ENCODE assay signal across 11 mouse cellular contexts in the genomic region with DNA sequence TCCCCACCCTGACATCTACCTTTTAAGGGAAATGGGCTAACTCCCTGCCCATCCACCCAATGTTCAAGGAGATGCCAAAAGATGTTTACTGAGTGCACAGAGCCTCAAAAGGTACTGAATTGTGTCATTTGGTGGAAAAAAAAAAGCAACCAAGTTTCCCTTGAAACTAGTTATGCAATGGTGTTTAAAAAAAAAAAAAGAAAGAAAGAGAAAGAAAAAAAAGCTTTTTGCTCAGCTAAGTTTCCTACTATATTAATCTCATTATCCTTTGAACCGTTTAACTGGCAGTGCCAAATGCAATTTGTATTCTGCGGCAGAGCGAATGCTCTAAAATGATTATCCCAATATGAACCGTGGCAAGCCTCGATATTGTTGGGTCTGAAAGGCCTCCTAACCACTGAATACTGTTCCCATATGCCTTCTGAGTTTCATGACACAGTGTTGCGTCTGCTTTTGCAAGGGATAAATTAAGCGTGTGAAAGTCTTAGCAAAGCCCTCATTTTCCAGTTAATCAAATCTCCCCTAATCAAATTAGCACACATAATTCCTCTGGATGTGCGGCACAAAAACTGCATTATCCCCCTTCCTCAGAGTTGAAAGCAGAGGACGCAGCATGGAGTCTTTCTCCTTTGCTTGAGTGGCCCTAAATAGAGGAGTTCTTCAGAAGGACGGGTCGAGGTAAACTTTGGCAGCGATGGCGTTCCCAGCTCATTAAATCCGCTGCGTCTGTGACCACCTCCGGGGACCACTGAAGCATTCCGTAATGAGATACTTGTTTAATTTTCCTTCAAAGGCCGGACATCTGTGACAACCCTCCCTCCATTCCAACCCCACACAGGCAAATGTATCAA.
A peak's percentile ranks its signal among the peaks of the same experiment; 100 is the strongest.
DNase-seq lines count a peak whose midpoint lies in the region; ATAC-seq and TF ChIP-seq lines count a peak whose summit lies in the region.
"Had no signal": no experiment of that assay in that cellular context is flagged by ENCODE, and none has a peak within 500 bp of the region (broad histone marks: within the 10 kb centered on the region; RNA-seq: fewer than 3 reads in every experiment).

No protein-coding gene starts in this region.

- intact Hi-C loops in left cerebral cortex, adult 2 months (cut with DNase I): no loop called here

- peaks cover 82% of the 10 kb centered on the region for H3K4me1 ChIP-seq in forebrain, embryonic 13.5 days
- H3K4me1 ChIP-seq in midbrain, embryonic 10.5 days: peaks cover 88% of the 10 kb centered on the region
- peaks cover 42% of the 10 kb centered on the region for H3K4me1 ChIP-seq in heart, embryonic 10.5 days
- H3K4me1 ChIP-seq in cerebellum, adult 2 months (ENCODE audit: control insufficient read depth, insufficient read depth, low read length): peaks cover 20% of the 10 kb centered on the region

- H3K4me3 ChIP-seq in left cerebral cortex, adult 2 months: no peak overlapping the region
- no peak overlapping the region for H3K4me3 ChIP-seq in forebrain, embryonic 13.5 days
- H3K4me3 ChIP-seq in midbrain, embryonic 10.5 days: no peak overlapping the region
- H3K4me3 ChIP-seq in heart, embryonic 10.5 days: no peak overlapping the region
- no peak overlapping the region for H3K4me3 ChIP-seq in cerebellum, adult 2 months (replicated peaks; ENCODE audit: insufficient read depth, low read depth, low read length)

- ATAC-seq in forebrain, embryonic 13.5 days: peak; percentile 74

- TF ChIP-seq POLR2A in cerebellum, adult 2 months (IDR thresholded peaks at IDR 0.05; ENCODE audit: borderline replicate concordance, insufficient read depth, low read length): no peak

- no peak overlapping the region for H3K4me2 ChIP-seq in forebrain, embryonic 13.5 days

- H3K36me3 ChIP-seq in forebrain, embryonic 13.5 days (ENCODE audit: poor library complexity, severe bottlenecking): no peaks in the 10 kb centered on the region
- no peaks in the 10 kb centered on the region for H3K36me3 ChIP-seq in midbrain, embryonic 10.5 days
- H3K36me3 ChIP-seq in heart, embryonic 10.5 days: no peaks in the 10 kb centered on the region

- 3% methylated on average over 18 of the region's 18 CpGs for WGBS in forebrain, embryonic 13.5 days
- 11% methylated on average over 18 of the region's 18 CpGs for WGBS in midbrain, embryonic 10.5 days
- WGBS in heart, embryonic 10.5 days: 88% methylated on average over 18 of the region's 18 CpGs
- 89% methylated on average over 18 of the region's 18 CpGs for WGBS in cerebellum, adult 2 months

- TF ChIP-seq CTCF in left cerebral cortex, adult 2 months (IDR thresholded peaks at IDR 0.05): no peak
- no peak for TF ChIP-seq CTCF in cerebellum, adult 2 months (IDR thresholded peaks at IDR 0.05; ENCODE audit: borderline replicate concordance, insufficient read depth, low read depth, low read length)

- H3K9me3 ChIP-seq in forebrain, embryonic 13.5 days (replicated peaks): no peaks in the 10 kb centered on the region
- no peaks in the 10 kb centered on the region for H3K9me3 ChIP-seq in midbrain, embryonic 10.5 days (replicated peaks)
- H3K9me3 ChIP-seq in heart, embryonic 10.5 days: no peaks in the 10 kb centered on the region

- no peak for DNase-seq in left cerebral cortex, adult 2 months (ENCODE audit: extremely low spot score in 1 of 2, low spot score in 2 of 2)
- DNase-seq in left cerebral cortex, adult 18-20 months (ENCODE audit: low spot score in 2 of 2): no peak
- DNase-seq in midbrain, embryonic 10.5 days (ENCODE audit: low spot score): peak; percentile 76
- DNase-seq in retina, embryonic 14.5 days (ENCODE audit: low spot score): peak; percentile 89
- DNase-seq in heart, embryonic 10.5 days (ENCODE audit: low spot score): no peak
- no peak for DNase-seq in right cerebral cortex, adult 18-20 months
- DNase-seq in cerebellum, adult 2 months: no peak
- DNase-seq: lung, postnatal 36 days; thymus, adult 2 months had no signal

- peak overlapping the region; percentile 3; the same call in 1 of the 2 replicates for H3K27ac ChIP-seq in left cerebral cortex, adult 2 months
- peak overlapping the region; percentile 70 for H3K27ac ChIP-seq in forebrain, embryonic 13.5 days
- no peak overlapping the region for H3K27ac ChIP-seq in midbrain, embryonic 10.5 days (replicated peaks)
- no peak overlapping the region for H3K27ac ChIP-seq in heart, embryonic 10.5 days
- H3K27ac ChIP-seq in cerebellum, adult 2 months (ENCODE audit: insufficient read depth, low read length): no peak overlapping the region

- H3K9ac ChIP-seq in forebrain, embryonic 13.5 days: no peak overlapping the region

- peaks cover 15% of the 10 kb centered on the region for H3K27me3 ChIP-seq in forebrain, embryonic 13.5 days
- H3K27me3 ChIP-seq in midbrain, embryonic 10.5 days (ENCODE audit: low read depth, poor library complexity, severe bottlenecking): peaks cover 87% of the 10 kb centered on the region
- H3K27me3 ChIP-seq in heart, embryonic 10.5 days (ENCODE audit: insufficient read depth, poor library complexity, severe bottlenecking): peaks cover 4% of the 10 kb centered on the region; the same call in 1 of the 2 replicates
- no peaks in the 10 kb centered on the region for H3K27me3 ChIP-seq in cerebellum, adult 2 months (ENCODE audit: control insufficient read depth, insufficient read depth, low read length)
- H3K27me3 ChIP-seq: CH12.LX had no signal

Comparison
In these comparisons a context has a peak if more than half of its experiments do, and no peak if none do; other contexts are left out.
1. DNase-seq: peak in midbrain, embryonic 10.5 days (single experiment) and retina, embryonic 14.5 days (single experiment); none in left cerebral cortex, adult 2 months (0 of 2), left cerebral cortex, adult 18-20 months (0 of 2), heart, embryonic 10.5 days (single experiment), right cerebral cortex, adult 18-20 months (single experiment) and cerebellum, adult 2 months (0 of 2).
2. H3K27ac ChIP-seq: peak in left cerebral cortex, adult 2 months (single experiment) and forebrain, embryonic 13.5 days (single experiment); none in midbrain, embryonic 10.5 days (single experiment), heart, embryonic 10.5 days (single experiment) and cerebellum, adult 2 months (single experiment).